Mouse (Mus musculus): ENCODE data around the gene Bnip2.
A peak's percentile ranks its signal among the peaks of the same experiment; 100 is the strongest.
"Not testable (repeated sequence)": the region's sequence is repeated elsewhere in the genome, so short reads cannot be mapped to it uniquely, and the experiment has no call there.

Bnip2 gene

DNA sequence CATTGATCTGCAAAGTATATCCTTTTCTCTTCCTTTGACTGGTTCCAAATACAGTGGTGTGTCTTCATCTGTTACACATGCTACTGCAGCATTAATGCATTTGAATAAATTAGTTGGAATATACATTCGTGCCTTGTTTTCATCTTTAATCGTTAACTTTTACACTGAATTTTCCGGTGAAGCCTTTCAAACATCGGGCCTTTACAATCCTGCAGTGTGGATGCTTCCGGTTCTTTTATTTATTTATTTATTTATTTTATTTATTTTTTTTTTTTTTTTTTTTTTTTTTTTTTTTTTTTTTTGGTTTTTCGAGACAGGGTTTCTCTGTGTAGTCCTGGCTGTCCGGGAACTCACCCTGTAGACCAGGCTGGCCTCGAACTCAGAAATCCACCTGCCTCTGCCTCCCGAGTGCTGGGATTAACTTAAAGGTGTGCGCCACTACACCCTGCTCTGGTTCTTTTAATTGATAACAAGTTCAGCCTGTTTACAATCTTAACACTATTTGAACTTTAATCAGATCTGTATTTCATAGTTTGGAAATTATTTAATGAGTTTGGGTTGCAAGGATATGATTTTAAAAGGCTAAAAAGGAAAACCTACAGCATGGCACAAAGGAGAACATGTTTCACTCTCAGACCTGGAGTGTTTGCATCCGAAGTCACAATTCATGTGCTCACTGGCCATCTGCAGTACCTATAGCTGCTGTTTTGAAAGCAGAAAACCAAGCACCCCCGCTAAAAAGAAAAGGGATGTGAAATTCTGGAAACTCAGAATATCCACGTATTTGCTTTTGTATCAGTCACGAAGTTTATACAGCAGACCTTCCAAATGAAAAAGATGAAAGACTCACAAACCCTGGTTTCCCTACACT lies 22.5 kb downstream of the Bnip2 start:
- DNase-seq (ENCODE audit: low read depth), result no peak

DNA sequence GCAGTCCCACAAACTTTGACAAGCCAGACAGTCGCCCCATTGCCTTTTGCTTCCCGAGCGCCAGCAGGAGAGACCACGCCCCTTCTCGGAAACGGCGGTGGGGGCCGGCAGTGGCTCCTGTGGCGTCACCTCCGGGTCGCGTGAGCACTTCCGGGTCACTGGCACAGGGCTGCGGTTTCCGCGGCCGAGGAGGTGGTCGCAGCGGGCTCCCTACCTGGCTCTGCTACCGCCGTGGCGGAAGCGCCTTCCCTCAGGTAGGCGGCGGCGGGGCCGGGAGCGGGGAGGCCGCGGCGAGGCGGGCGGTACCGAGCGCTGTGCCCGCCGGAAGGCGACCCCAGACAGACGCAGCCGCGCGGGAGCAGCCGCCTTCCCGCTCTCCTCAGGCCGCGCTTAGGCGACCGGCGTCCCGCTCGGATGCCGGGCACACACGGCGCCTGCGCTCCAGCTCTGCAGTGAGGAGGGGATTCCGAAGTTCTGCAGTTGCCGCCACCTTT lies 23.2 kb downstream of the Bnip2 start, which contains the start of gene Gtf2a2:
Gene Gtf2a2 (plus strand): TSS at position 143 of the 494 bp plus-strand sequence.
- peak; percentile 93 for DNase-seq (ENCODE audit: low read depth)

DNA sequence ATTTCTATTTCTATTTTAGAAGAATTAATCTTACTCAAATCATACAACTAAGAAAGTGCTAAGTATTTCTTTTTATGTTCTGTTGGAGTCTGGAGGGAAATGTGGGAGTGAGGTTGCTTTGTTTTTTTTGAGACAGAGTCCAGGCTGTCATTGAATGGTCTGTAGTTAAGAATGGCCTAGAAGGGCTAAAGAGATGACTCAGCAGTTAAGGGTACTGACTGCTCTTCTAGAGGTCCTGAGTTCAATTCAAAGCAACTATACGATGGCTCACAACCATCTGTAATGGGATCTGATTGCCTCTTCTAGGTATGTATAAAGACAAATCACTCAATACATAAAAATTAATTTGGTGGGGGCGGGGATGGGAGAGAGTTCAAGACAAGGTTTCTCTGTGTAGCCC lies 26.4 kb downstream of the Bnip2 start:
- DNase-seq (ENCODE audit: low read depth), result no peak

DNA sequence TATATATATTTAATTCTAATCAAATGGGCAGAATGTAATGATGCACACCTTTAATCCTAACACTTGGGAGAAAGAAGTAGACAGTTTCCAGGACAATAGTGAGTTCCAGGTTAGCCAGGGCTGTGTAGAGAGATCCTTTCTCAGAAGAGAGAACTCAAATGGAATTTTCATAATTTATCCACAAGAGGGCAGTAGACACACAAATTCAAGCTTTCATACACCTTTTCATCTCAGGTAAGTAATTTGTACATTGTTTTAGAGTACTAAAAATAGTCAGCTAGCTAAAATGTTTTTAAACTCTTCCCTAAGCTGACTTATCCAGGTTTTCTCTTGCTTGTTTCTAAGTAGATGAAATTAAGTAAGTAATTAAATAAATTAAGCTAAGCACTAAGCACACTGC lies 29.6 kb downstream of the Bnip2 start:
- peak; percentile 52 for DNase-seq (ENCODE audit: low read depth)

DNA sequence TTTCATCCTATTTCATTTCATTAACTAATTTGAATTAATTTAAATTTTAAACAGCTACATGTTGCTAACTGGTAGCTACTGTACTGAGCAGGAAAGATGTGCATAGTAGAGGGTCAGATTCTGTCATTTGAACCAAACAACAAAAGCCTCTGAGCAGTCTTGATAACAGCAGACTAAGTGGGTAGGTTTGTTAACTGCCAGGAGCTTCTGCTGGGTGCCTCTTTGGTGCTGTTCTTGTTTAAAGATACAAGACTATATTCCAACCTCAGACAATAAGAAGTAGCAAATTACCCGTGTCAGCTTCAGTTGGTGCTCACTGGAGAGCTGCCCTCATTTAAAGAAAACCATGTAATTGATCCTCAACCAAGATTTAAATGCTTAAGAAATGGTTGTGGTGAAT lies 32.3 kb downstream of the Bnip2 start:
- DNase-seq (ENCODE audit: low read depth), result no peak

DNA sequence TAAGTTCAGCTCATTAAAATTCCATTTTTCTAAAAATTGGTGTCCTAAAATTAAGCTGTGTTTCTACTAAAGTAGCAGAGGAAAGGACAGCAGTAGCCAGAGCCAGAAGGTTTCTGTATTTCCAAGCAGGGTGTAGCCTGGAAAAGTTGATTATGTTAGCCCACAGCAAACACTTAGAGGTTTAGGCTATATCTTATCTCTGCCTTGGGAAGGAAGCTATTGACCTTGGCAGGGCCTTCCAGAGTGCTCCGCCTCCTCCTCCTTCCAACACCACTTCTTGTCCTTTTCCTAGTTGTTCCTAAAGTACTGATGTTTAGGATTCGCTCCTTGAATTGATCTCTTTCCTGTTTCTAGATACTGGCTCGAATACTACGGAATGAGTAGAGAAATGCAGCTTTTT lies 32.8 kb downstream of the Bnip2 start:
- no peak for DNase-seq (ENCODE audit: low read depth)

DNA sequence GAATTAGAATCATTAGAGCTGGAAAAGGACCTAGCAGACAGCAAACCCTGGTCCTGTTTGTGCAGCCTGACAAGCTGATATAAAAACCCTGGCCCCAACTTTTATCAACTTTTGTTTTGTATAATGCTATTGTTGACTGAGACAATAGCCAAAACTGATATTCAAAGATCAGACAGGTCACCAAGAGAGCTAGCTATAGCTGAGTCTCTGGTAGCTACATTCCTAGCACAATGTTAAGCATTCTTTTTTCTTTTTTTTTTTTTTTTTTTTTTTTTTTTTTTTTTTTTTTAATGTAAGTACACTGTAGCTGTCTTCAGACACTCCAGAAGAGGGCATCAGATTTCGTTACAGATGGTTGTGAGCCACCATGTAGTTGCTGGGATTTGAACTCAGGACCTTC lies 34.3 kb downstream of the Bnip2 start:
- DNase-seq (ENCODE audit: low read depth), result not testable (repeated sequence)

DNA sequence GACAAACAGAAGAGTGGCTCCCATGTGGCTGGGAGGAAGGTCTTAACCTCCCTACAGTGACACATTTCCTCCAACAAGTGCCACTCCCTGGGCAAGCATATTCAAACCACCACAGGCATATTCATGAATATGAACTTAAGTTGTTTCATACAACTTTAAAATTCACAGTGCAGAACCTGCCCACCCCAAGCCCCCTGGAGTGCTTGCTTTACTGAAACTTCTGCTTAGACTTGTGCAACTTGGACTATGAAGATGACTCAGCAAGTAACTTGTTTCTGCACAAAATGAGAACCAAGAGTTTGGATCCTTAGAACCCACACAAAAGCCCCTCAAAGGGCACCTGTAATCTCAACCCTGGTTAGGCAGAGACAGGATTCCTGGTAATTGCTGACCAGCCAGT lies 35.4 kb downstream of the Bnip2 start:
- DNase-seq (ENCODE audit: low read depth), result peak; percentile 16

DNA sequence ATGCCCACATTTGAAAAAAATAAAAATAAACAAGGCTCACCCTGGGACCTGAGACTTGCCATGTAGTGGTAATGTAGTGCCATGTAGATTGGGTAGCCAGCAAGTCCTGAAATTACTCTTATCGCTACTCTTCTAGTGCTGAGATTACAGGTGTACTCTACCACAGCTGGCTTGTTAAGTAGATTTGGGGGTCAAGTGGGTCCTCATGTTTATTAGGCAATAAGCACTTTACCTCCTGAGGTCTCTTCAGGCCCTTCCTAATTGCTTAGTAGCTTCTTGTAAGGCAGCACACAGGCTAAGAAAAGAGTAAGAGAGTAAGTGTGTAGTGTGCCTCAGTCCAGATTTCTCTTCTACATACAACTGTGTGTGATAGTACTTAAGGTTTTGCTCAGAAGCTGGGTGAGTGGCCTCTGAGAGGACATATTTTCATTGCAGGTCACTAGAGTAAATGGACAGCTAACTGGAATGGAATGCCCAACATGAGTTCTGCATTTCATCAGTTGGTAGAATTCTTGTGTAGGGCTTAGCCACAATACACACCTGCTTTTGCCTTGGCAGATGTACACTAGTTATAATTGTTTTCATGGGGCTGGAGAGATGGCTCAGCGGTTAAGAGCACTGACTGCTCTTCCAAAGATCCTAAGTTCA lies 36.2 kb downstream of the Bnip2 start:
- DNase-seq (ENCODE audit: low read depth), result peak; percentile 32

DNA sequence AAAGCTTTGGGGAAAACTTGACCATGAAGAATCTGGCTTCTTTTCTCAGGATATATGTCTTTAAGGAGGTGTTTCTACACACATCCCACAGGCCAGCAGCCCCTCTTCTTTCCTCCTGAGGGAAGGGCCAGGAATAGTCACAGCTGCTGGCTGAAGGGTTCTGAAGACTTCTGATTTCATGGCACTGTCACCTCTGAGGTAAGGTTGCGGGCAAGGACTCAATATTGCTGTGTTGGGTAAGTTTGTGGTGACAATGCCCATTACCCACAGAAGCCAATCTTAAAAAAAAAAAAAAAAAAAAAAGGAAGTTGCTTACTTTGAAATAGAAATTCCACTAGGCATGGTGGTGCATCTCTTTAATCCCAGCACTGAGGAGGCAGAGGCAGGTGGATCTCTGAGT lies 42.9 kb downstream of the Bnip2 start:
- DNase-seq (ENCODE audit: low read depth), result no peak

DNA sequence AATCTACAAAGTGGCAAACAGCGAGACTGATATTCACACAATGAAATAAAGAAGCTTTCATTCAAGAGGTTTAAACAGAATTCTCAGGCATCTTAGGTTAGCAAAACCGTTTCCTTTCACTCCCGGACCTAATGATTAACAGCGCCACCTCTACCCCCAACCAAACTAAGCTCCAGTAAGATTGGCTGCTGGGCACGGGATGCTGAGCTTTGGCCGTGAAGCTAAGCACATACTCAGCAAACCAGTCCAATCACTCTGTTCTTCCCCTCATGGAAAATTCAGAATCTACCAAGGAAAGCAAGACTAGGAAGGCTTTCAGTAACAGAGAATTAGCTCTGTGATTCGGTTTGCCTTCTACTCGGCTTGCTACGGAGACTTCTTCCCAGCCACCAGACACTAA lies 43.8 kb downstream of the Bnip2 start:
- no peak for DNase-seq (ENCODE audit: low read depth)

DNA sequence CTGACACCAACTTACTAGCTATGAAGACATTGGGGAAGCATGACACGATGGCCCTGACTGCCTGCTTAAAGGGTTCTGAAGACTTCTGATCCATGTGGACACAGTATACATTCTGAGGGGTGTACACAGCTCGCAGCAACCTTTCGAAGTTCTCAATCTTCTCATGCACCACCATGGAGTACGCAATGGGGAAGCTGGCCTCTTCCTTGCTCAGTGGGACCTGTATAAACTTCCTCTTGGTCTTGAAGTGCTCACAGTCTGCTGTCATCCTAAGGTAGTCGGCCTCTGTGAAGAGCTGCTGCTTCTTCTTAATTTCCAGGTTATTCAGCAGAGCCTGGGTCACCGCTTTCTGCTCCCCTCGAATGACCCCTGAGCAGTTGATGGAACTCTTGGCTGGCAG lies 45.4 kb downstream of the Bnip2 start:
- DNase-seq (ENCODE audit: low read depth), result no peak

DNA sequence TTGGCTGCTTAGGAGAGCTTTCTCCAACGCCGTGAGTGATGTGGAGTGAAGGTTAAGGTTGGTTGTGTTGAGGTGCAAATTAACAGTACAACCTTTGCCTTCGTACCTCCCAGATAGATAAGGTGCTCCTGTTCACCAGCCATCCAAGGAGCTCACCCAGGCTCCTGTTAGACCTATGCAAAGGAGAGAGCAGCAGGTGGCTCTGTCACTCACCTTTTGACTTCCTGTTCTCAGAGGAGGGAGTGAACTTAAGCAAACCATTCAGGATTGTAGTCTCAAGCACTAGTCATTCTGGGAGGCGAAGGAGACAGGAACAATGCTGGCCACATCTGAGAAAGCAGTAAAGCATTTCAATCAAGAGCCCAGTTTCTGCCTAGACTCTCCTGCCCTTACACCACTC lies 47.4 kb downstream of the Bnip2 start:
- no peak for DNase-seq (ENCODE audit: low read depth)

DNA sequence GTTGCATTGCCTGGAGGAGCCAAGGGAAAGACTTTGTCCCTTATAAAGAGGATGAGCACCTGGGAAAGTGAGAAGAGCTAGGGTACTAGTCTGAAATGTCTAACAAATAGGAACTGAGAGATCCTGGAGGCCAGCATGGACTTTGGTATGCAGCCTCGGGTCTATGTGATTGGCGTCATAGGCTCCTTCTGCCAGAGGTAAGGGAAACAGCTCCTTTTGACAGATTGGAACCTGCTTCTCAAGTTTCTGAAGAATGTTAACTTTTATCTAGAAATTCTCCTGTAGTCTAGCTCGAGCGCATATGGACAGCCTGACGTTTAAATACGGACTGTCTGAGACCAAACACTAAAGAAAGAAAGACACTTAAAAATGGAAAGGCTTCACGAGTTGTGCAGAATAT lies 48.7 kb downstream of the Bnip2 start, which contains the start of gene Gcnt3:
Gene Gcnt3 (minus strand): TSS at position 101 of the 400 bp plus-strand sequence.
- DNase-seq (ENCODE audit: low read depth), result no peak

DNA sequence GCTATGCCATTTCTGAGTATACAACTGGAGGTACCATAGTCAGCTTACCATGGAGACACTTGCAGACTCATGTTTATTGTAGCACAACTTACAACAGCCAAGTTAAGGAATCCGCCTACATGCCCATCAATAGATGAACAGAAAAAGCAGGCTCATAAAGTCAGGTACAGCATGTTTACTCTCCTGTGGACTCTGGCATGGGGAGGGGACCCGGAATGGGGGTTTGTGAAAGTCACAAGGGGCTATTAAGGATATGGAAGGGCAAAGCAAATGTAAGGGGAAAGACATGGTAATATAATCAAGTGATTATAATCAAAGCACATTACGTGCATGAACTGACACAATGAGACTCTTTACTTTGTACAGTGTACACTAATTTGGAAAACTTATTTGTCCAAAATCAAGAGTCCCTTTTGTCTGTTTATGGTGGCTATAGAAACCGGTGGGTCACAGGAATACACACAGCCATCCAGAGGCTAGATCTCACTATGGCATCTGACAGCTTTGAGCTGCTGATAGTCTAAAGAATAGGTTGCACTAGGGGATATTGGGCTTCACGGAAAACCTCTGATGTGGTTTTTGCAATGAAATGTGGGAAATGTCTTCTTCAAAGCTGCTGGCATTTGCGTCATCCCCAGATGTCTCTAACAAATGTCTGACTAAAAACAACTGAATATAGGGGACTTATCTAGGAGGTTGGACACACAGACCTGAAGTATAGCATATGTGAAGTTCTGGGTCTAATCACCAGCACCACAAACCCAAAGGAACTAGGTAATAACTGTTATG lies 50.5 kb downstream of the Bnip2 start:
- no peak for DNase-seq (ENCODE audit: low read depth)

DNA sequence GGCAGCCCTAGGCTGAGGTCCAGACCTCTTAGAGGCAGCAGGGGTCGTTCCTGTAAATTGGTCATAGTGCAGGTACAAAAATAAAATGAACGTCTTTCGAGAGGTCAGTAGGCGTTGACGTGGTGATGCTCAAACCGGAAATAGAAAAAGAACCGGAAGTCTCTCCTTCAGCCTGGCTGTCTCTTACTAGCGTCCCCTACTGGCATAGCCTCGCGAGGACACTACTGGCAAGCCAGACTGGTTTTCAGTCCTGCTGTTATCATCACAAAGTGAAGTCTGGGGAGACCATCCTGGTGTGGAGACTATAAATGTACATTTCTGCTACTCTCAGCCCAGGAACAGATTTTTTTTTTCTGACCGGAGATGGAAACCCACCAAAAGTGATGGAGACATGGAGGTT lies 51.3 kb downstream of the Bnip2 start:
- no peak for DNase-seq (ENCODE audit: low read depth)

DNA sequence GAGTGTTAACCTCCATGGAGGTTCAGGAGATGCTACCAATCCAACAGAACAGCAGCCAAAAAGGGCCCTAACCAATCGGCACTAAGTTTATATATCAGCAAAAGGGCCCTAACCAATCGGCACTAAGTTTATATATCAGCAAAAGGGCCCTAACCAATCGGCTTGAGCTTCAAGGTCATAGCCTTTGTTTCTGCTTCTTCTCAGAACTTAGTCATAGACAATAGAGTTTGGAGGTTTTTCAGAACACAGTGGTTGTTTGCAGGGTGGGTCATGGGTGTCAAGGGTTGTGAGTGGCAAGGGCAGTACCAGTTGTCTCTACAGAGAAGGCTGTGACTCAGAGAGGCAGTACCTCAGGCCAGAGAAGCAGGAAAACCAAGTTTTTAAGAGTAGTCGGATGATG lies 52.9 kb downstream of the Bnip2 start:
- DNase-seq (ENCODE audit: low read depth), result peak; percentile 39

DNA sequence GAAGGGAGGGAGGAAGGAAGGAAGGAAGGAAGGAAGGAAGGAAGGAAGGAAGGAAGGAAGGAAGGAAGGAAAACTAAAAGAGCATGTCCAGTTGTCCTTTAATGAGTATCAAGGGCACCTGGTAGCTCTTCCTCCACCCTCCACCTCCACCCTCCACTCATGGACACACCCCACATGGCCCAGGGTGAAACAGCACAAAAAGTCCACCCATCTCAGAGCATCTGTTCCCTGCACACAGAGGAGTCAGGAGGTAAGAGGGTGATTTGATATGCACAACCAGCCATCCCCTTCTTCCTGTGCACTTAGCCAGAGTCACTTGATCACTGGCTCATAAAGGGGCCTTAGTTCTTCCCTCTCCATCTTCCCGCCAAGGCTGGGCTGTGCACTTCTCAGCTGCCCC lies 53.7 kb downstream of the Bnip2 start:
- no peak for DNase-seq (ENCODE audit: low read depth)

DNA sequence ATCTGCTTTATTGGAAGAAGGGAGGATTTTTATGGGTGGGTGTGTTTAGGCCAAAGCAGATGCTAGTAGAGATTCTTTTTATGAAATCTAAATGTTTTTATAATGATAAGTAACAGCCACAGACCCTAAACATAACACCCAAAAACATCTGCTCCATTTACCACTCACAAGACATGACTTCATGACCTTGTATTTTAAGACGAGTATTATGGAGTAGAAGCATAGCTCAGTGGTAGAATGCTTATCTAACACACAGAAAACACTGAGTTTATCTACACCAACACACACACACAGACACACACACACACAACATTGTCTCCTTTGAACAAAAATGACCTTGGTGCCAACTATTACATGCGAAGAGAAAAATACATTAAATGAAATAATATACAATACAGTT lies 55.6 kb downstream of the Bnip2 start:
- DNase-seq (ENCODE audit: low read depth), result no peak

DNA sequence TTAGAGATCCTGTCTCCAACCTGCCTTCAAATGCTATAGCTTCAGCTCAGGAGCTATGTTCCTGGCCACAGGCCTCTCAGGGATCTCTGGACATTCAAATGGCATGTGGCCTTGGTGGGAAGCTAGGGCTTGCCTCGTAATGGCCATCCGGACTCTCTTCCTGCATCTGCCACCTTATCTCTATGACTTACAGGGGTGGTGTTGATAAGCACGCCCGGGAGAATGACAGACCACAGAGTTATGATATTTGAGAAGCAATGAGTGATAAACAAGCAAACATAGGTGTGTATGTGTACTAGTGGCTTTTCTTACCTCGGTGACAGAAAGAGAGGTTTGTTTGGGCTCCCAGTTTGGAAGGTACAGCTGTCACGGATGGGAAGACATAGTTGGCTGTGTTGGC lies 57.0 kb downstream of the Bnip2 start:
- DNase-seq (ENCODE audit: low read depth), result no peak

DNA sequence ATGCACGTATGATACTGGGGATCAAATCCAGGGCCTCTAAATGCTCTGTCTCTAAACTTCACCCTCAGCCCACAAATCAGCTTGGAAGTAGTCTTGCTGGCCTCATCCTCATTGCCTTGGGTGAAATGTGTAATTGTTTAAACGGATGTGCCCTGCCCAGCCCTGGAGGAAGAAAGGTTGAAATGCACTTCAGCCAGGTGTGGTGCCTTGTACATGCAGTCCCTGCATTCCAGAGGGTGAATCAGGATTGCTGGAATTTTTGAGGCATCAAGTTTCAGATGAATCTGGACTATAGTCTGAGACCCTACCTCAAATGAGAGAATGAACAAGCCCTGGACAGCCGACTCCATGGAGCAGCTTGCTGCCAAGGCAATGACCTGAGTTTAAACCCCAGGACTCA lies 58.6 kb downstream of the Bnip2 start:
- DNase-seq (ENCODE audit: low read depth), result peak; percentile 73

DNA sequence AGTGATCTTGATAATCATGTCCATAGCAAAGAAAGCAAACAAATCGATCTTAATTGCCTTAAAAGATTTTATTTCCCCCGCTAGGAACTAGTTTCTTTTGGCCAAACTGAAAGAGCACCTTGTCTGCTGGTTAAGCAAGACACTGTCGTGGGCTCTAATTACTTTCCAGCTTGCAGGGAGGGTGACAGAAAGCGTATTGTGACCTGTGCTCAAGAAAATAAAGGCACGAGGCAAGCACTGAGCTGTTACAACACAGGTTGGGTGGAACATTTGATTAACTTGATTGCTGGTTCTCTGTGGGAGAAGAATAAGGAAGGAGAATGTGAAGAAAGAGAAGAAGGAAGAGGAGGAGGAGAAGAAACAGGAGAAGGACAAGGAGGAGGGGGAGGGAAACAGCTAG lies 59.0 kb downstream of the Bnip2 start:
- DNase-seq (ENCODE audit: low read depth), result peak; percentile 35
